Mouse (Mus musculus): ENCODE data around the gene Dact3. TPM values are rescaled to one million over a fixed set of nuclear protein-coding genes. Genes with fewer than 3 reads are reported as not detected.

The Dact3 gene
- polyA plus RNA-seq, 1 experiment from 2014 or later, result 5.5 TPM

- Histone ChIP-seq H3K36me3 (replicated peaks) (peaks cover 89% of the 10 kb centered on the region), H3K27me3 (replicated peaks; ENCODE audit: low read depth, poor library complexity, severe bottlenecking) (peaks cover 59% of the 10 kb centered on the region), H3K27ac (replicated peaks) (peak overlapping the region; percentile 45), H3K4me3 (0 out of 2 replicates have a peak overlapping the region, but pooled peaks have one; percentile 2), H3K9me3 (peaks cover 27% of the 10 kb centered on the region), H3K4me1 (peaks cover 53% of the 10 kb centered on the region)
- WGBS, result 37% methylated on average over 4 of the region's 4 CpGs
- peak; percentile 52 for DNase-seq (ENCODE audit: low spot score)
These were observed 9.2 kb downstream of the Dact3 start for GRCm38 (mm10) chr7:16884334-16884733.

- peak overlapping the region; percentile 55 for H3K27ac ChIP-seq (replicated peaks)
- peaks cover 27% of the 10 kb centered on the region for H3K9me3 ChIP-seq
- H3K36me3 ChIP-seq (replicated peaks), result peaks cover 91% of the 10 kb centered on the region
- 18% methylated on average over 95 of the region's 95 CpGs for WGBS
- H3K27me3 ChIP-seq (replicated peaks; ENCODE audit: low read depth, poor library complexity, severe bottlenecking), result peaks cover 69% of the 10 kb centered on the region
- H3K4me1 ChIP-seq, result peaks cover 49% of the 10 kb centered on the region
- H3K4me3 ChIP-seq, result peak overlapping the region; percentile 36
- DNase-seq (ENCODE audit: low spot score), result peak; percentile 40
These were observed 10.2 kb downstream of the Dact3 start for GRCm38 (mm10) chr7:16885271-16885776.

- peaks cover 49% of the 10 kb centered on the region for H3K4me1 ChIP-seq
- peaks cover 75% of the 10 kb centered on the region for H3K27me3 ChIP-seq (replicated peaks; ENCODE audit: low read depth, poor library complexity, severe bottlenecking)
- peak overlapping the region; percentile 36 for H3K4me3 ChIP-seq
- peak; percentile 40 for DNase-seq (ENCODE audit: low spot score)
- H3K9me3 ChIP-seq, result peaks cover 27% of the 10 kb centered on the region
- peaks cover 90% of the 10 kb centered on the region for H3K36me3 ChIP-seq (replicated peaks)
- 50% methylated on average over 59 of the region's 59 CpGs for WGBS
- H3K27ac ChIP-seq (replicated peaks), result peak overlapping the region; percentile 55; the same call in 1 of the 2 replicates
These were observed 10.8 kb downstream of the Dact3 start for GRCm38 (mm10) chr7:16885905-16886304.

- 26% methylated on average over 6 of the region's 6 CpGs for WGBS
- Histone ChIP-seq H3K4me3 (peak overlapping the region; percentile 55), H3K27me3 (replicated peaks; ENCODE audit: low read depth, poor library complexity, severe bottlenecking) (peaks cover 80% of the 10 kb centered on the region), H3K4me1 (peaks cover 75% of the 10 kb centered on the region), H3K36me3 (replicated peaks) (peaks cover 44% of the 10 kb centered on the region), H3K9me3 (peaks cover 12% of the 10 kb centered on the region), H3K27ac (replicated peaks) (peak overlapping the region; percentile 87)
- DNase-seq (ENCODE audit: low spot score), result peak; percentile 39
These were observed 15.4 kb downstream of the Dact3 start for GRCm38 (mm10) chr7:16890536-16890935.

- peak; percentile 97 for DNase-seq (ENCODE audit: low spot score)
- under 1% methylated on average over 23 of the region's 23 CpGs for WGBS
- H3K36me3 ChIP-seq (replicated peaks), result peaks cover 40% of the 10 kb centered on the region
- peak overlapping the region; percentile 87 for H3K27ac ChIP-seq (replicated peaks)
- peak overlapping the region; percentile 55 for H3K4me3 ChIP-seq
- H3K9me3 ChIP-seq, result peaks cover 8% of the 10 kb centered on the region
- peaks cover 72% of the 10 kb centered on the region for H3K4me1 ChIP-seq
- peaks cover 76% of the 10 kb centered on the region for H3K27me3 ChIP-seq (replicated peaks; ENCODE audit: low read depth, poor library complexity, severe bottlenecking)
These were observed 15.8 kb downstream of the Dact3 start for GRCm38 (mm10) chr7:16890944-16891343.

GRCm38 (mm10) chr7:16891641-16892351 lies 16.7 kb downstream of the Dact3 start, which contains the start of gene Gng8:
TSS of gene Gng8 (plus strand) at chr7:16891786.
- peaks cover 67% of the 10 kb centered on the region for H3K4me1 ChIP-seq
- peak; percentile 92 for DNase-seq (ENCODE audit: low spot score)

GRCm38 (mm10) chr7:16892352-16892730 lies 17.2 kb downstream of the Dact3 start:
- Histone ChIP-seq H3K4me1 (peaks cover 66% of the 10 kb centered on the region), H3K27ac (replicated peaks) (peak overlapping the region; percentile 87), H3K4me3 (peak overlapping the region; percentile 55), H3K36me3 (replicated peaks) (peaks cover 33% of the 10 kb centered on the region), H3K9me3 (no peaks in the 10 kb centered on the region), H3K27me3 (replicated peaks; ENCODE audit: low read depth, poor library complexity, severe bottlenecking) (peaks cover 62% of the 10 kb centered on the region)
- WGBS, result 37% methylated on average over 9 of the region's 9 CpGs
- DNase-seq (ENCODE audit: low spot score), result no peak

More at GRCm38 (mm10) chr7:16891641-16892351, 16.7 kb downstream of the Dact3 start, which contains the start of gene Gng8:
- Histone ChIP-seq H3K27ac (replicated peaks) (peak within 1 kb of the TSS; percentile 87), H3K36me3 (replicated peaks) (peaks cover 37% of the 10 kb centered on the region), H3K9me3 (no peaks in the 10 kb centered on the region), H3K4me3 (peak within 1 kb of the TSS; percentile 55), H3K27me3 (replicated peaks; ENCODE audit: low read depth, poor library complexity, severe bottlenecking) (peaks cover 67% of the 10 kb centered on the region)
- under 1% methylated on average over 30 of the region's 30 CpGs for WGBS

- H3K27ac ChIP-seq (replicated peaks), result peak overlapping the region; percentile 5; the same call in 1 of the 2 replicates
- H3K27me3 ChIP-seq (replicated peaks; ENCODE audit: low read depth, poor library complexity, severe bottlenecking), result peaks cover 49% of the 10 kb centered on the region
- H3K4me3 ChIP-seq, result peak overlapping the region; percentile 55
- no peak for DNase-seq (ENCODE audit: low spot score)
- no peaks in the 10 kb centered on the region for H3K9me3 ChIP-seq
- WGBS, result 1% methylated on average over 6 of the region's 6 CpGs
- peaks cover 20% of the 10 kb centered on the region for H3K36me3 ChIP-seq (replicated peaks)
- peaks cover 64% of the 10 kb centered on the region for H3K4me1 ChIP-seq
These were observed 18.5 kb downstream of the Dact3 start for GRCm38 (mm10) chr7:16893612-16894011.

GRCm38 (mm10) chr7:16894279-16894678 lies 19.2 kb downstream of the Dact3 start:
- WGBS, result under 1% methylated on average over 4 of the region's 4 CpGs
- peak overlapping the region; percentile 55 for H3K4me3 ChIP-seq
- DNase-seq (ENCODE audit: low spot score), result no peak
- no peaks in the 10 kb centered on the region for H3K9me3 ChIP-seq
- H3K4me1 ChIP-seq, result peaks cover 60% of the 10 kb centered on the region
- peaks cover 47% of the 10 kb centered on the region for H3K27me3 ChIP-seq (replicated peaks; ENCODE audit: low read depth, poor library complexity, severe bottlenecking)
- peaks cover 13% of the 10 kb centered on the region for H3K36me3 ChIP-seq (replicated peaks)
- peak overlapping the region; percentile 42 for H3K27ac ChIP-seq (replicated peaks)

- H3K27me3 ChIP-seq (replicated peaks; ENCODE audit: low read depth, poor library complexity, severe bottlenecking), result peaks cover 41% of the 10 kb centered on the region
- H3K4me1 ChIP-seq, result peaks cover 63% of the 10 kb centered on the region
- under 1% methylated on average over 24 of the region's 24 CpGs for WGBS
These were observed 19.9 kb downstream of the Dact3 start for GRCm38 (mm10) chr7:16895000-16895399.

GRCm38 (mm10) chr7:16895511-16895910 lies 20.4 kb downstream of the Dact3 start:
- Histone ChIP-seq H3K4me3 (peak overlapping the region; percentile 55), H3K9me3 (no peaks in the 10 kb centered on the region), H3K36me3 (replicated peaks) (peaks cover 7% of the 10 kb centered on the region), H3K4me1 (peaks cover 63% of the 10 kb centered on the region), H3K27ac (replicated peaks) (0 out of 2 replicates have a peak overlapping the region, but pooled peaks have one; percentile 35), H3K27me3 (replicated peaks; ENCODE audit: low read depth, poor library complexity, severe bottlenecking) (peaks cover 36% of the 10 kb centered on the region)
- WGBS, result 31% methylated on average over 10 of the region's 10 CpGs
- no peak for DNase-seq (ENCODE audit: low spot score)

More at GRCm38 (mm10) chr7:16895000-16895399, 19.9 kb downstream of the Dact3 start:
- peak overlapping the region; percentile 55 for H3K4me3 ChIP-seq
- peaks cover 7% of the 10 kb centered on the region for H3K36me3 ChIP-seq (replicated peaks)
- DNase-seq (ENCODE audit: low spot score), result peak; percentile 91
- no peaks in the 10 kb centered on the region for H3K9me3 ChIP-seq
- H3K27ac ChIP-seq (replicated peaks), result 0 out of 2 replicates have a peak overlapping the region, but pooled peaks have one; percentile 42

GRCm38 (mm10) chr7:16900526-16900925 lies 25.4 kb downstream of the Dact3 start:
- no peaks in the 10 kb centered on the region for H3K9me3 ChIP-seq
- 14% methylated on average over 5 of the region's 5 CpGs for WGBS
- peak overlapping the region; percentile 13; the same call in 1 of the 2 replicates for H3K4me3 ChIP-seq
- no peak for DNase-seq (ENCODE audit: low spot score)
- H3K4me1 ChIP-seq, result peaks cover 40% of the 10 kb centered on the region
- H3K36me3 ChIP-seq (replicated peaks), result peaks cover 7% of the 10 kb centered on the region
- no peak overlapping the region; the same call in 1 of the 2 replicates for H3K27ac ChIP-seq (replicated peaks)
- peaks cover 12% of the 10 kb centered on the region; the same call in 1 of the 2 replicates for H3K27me3 ChIP-seq (replicated peaks; ENCODE audit: low read depth, poor library complexity, severe bottlenecking)

All from embryonic facial prominence, embryonic 10.5 days (tissue).